ENCODE assay signal across 9 mouse cellular contexts in genomic region chr1:84417761-84418238, GRCm38 (mm10). TPM values are rescaled to one million over a fixed set of nuclear protein-coding genes. Genes with fewer than 3 reads are reported as not detected.
DNase-seq lines count a peak whose midpoint lies in the region; ATAC-seq and TF ChIP-seq lines count a peak whose summit lies in the region.
"Had no signal": no experiment of that assay in that cellular context is flagged by ENCODE, and none has a peak within 500 bp of the region (broad histone marks: within the 10 kb centered on the region; RNA-seq: fewer than 3 reads in every experiment).

No protein-coding gene starts in this region.

- WGBS in lung, postnatal 0 days: 42% methylated on average over 9 of the region's 9 CpGs
- 56% methylated on average over 9 of the region's 9 CpGs for WGBS in hindbrain, embryonic 15.5 days
- 41% methylated on average over 9 of the region's 9 CpGs for WGBS in stomach, embryonic 15.5 days

- no peaks in the 10 kb centered on the region for H3K36me3 ChIP-seq in lung, postnatal 0 days (ENCODE audit: insufficient read depth, low read length)
- peaks cover 10% of the 10 kb centered on the region for H3K36me3 ChIP-seq in hindbrain, embryonic 15.5 days
- H3K36me3 ChIP-seq in stomach, embryonic 15.5 days: no peaks in the 10 kb centered on the region

- H3K4me3 ChIP-seq in lung, postnatal 0 days (ENCODE audit: low read depth, low read length): no peak overlapping the region
- H3K4me3 ChIP-seq in hindbrain, embryonic 15.5 days: no peak overlapping the region
- H3K4me3 ChIP-seq in stomach, embryonic 15.5 days (replicated peaks): no peak overlapping the region

- H3K4me2 ChIP-seq in lung, postnatal 0 days (replicated peaks; ENCODE audit: low read depth, low read length): no peak overlapping the region
- H3K4me2 ChIP-seq in hindbrain, embryonic 15.5 days: no peak overlapping the region
- no peak overlapping the region for H3K4me2 ChIP-seq in stomach, embryonic 15.5 days

- no peaks in the 10 kb centered on the region for H3K4me1 ChIP-seq in lung, postnatal 0 days (ENCODE audit: insufficient read depth, low read depth, low read length)
- H3K4me1 ChIP-seq in hindbrain, embryonic 15.5 days (replicated peaks): no peaks in the 10 kb centered on the region; the same call in 1 of the 2 replicates
- H3K4me1 ChIP-seq in stomach, embryonic 15.5 days: no peaks in the 10 kb centered on the region

- no peaks in the 10 kb centered on the region for H3K27me3 ChIP-seq in lung, postnatal 0 days (replicated peaks; ENCODE audit: insufficient read depth, low read length)
- H3K27me3 ChIP-seq in hindbrain, embryonic 15.5 days: no peaks in the 10 kb centered on the region
- H3K27me3 ChIP-seq in stomach, embryonic 15.5 days (replicated peaks): no peaks in the 10 kb centered on the region

- no peak for TF ChIP-seq EP300 in lung, postnatal 0 days (IDR thresholded peaks at IDR 0.05)

- no peaks in the 10 kb centered on the region for H3K9me3 ChIP-seq in lung, postnatal 0 days (ENCODE audit: low read length)
- H3K9me3 ChIP-seq in hindbrain, embryonic 15.5 days: 0 out of 2 replicates have a peak, but pooled peaks cover 3% of the 10 kb centered on the region
- no peaks in the 10 kb centered on the region for H3K9me3 ChIP-seq in stomach, embryonic 15.5 days

- no peak for TF ChIP-seq CTCF in lung, postnatal 0 days (IDR thresholded peaks at IDR 0.05)

- peak; percentile 64 for DNase-seq in lung, postnatal 0 days (ENCODE audit: low spot score)
- DNase-seq in lung, postnatal 14 days: no peak
- DNase-seq in kidney, postnatal 36 days: peak; percentile 20 to 25
- no peak for DNase-seq in layer of hippocampus, postnatal 25 days (ENCODE audit: extremely low spot score in 1 of 2, low spot score in 1 of 2)
- DNase-seq in right cerebral cortex, adult 18-20 months: no peak
- DNase-seq: adrenal gland, postnatal 10 days; cerebellum, adult 9-11 months had no signal

- H3K9ac ChIP-seq in lung, postnatal 0 days (replicated peaks; ENCODE audit: low read depth): no peak overlapping the region
- no peak overlapping the region for H3K9ac ChIP-seq in hindbrain, embryonic 15.5 days
- no peak overlapping the region for H3K9ac ChIP-seq in stomach, embryonic 15.5 days

- peak overlapping the region; percentile 40; the same call in 1 of the 2 replicates for H3K27ac ChIP-seq in lung, postnatal 0 days (ENCODE audit: low read length)
- no peak overlapping the region for H3K27ac ChIP-seq in hindbrain, embryonic 15.5 days (replicated peaks)
- H3K27ac ChIP-seq in stomach, embryonic 15.5 days: no peak overlapping the region

- ATAC-seq in lung, postnatal 0 days: peak; percentile 84
- peak; percentile 27; the same call in 1 of the 2 replicates for ATAC-seq in hindbrain, embryonic 15.5 days (ENCODE audit: low FRiP score, low read depth)
- peak; percentile 50; the same call in 1 of the 2 replicates for ATAC-seq in stomach, embryonic 15.5 days (ENCODE audit: insufficient read depth, low FRiP score, low read depth)

RNA-seq across cellular contexts. Expression of gene Pid1, which starts 53.8 kb away (rescaled TPM):
- polyA plus RNA-seq in lung, postnatal 0 days (2015; fragmentation: Nextera tagmentation; extraction: Ambion mirVana): 20.8 and 23.6 TPM in 2 replicates
- polyA plus RNA-seq in hindbrain, embryonic 15.5 days (2015; fragmentation: Nextera tagmentation; extraction: Ambion mirVana): 104 and 118 TPM in 2 replicates
- 21.4 and 22.1 TPM in 2 replicates for polyA plus RNA-seq in stomach, embryonic 15.5 days (2015; fragmentation: Nextera tagmentation; extraction: Ambion mirVana)
- total RNA-seq in layer of hippocampus, postnatal 25 days (2021): 10 to 100 TPM; 30.9 to 36.8 TPM

Comparison
In these comparisons a context has a peak if more than half of its experiments do, and no peak if none do; other contexts are left out.
1. DNase-seq: peak in lung, postnatal 0 days (single experiment) and kidney, postnatal 36 days (2 of 2); none in lung, postnatal 14 days (single experiment), layer of hippocampus, postnatal 25 days (0 of 2) and right cerebral cortex, adult 18-20 months (single experiment).
2. ATAC-seq: peak in every context shown above with its lines; median percentile 84 in lung, postnatal 0 days; 50 in stomach, embryonic 15.5 days; 27 in hindbrain, embryonic 15.5 days.